Mouse (Mus musculus) T-helper 17 cell (primary cell): Measurements from ENCODE around the gene Hcst.

Source experiments
- in situ Hi-C, 2 experiments: fragments of 300-600 bp; cut with MboI, MseI; formaldehyde crosslinking; loops; 1 replicate in 1 of 2; 2 replicates in 1 of 2; pipeline ENCODE4 v1.15.1; 2025; ENCODE audit warnings: high pct_unique_total_duplicates in 2 of 2

Hcst gene

DNA sequence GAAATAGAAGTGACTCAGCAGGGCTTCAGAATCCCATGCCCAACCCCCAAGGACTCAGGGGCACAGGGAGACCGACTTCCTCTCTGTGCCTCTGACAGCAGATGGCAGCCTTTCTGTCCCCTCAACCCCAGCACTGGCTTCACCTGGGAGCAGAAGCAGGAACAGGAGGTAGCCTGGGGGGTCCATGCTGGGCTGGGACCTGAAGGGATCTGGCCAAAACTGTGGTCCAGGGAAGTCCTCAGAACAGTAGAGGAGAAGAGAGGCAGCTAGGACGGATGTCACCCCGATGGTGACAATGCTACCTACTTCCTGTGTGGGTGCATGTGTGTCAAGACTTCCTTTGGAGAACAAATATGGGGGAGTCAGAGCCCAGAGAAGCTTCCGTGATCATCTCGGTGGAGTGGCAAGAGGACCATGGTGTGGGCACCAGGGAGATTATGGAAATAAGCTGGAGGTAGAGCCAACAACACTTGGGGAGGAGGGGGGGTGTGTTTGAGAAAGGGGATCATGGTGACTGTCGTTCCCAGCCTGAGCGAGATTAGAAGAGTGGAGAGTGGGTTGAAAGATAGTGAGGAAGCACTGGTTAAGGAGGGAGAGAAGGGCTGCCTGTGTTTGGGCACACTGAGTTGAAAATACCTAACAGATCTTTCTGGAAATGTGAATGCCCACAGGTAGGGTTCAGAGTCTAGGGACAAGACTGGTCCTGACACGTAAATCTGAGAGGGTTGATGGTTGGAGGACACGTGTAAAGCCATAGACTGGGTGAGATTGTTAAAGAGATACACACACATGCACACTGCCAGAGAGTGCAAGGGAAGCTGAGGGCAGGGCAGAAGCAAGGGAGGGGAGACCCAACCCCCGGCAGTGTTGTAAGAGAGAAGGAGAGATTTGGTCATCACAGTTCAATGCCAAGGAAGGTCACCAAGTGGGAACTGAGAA is at the start of gene Hcst:
TSS of gene Hcst (minus strand) at position 294 of the 939 bp plus-strand sequence.
- in situ Hi-C loops = loop anchor here in 1 of 2 experiments (25.0 kb wide), 1 partner anchor 1608 kb away; the partner anchor contains the start of gene Hnrnpl

DNA sequence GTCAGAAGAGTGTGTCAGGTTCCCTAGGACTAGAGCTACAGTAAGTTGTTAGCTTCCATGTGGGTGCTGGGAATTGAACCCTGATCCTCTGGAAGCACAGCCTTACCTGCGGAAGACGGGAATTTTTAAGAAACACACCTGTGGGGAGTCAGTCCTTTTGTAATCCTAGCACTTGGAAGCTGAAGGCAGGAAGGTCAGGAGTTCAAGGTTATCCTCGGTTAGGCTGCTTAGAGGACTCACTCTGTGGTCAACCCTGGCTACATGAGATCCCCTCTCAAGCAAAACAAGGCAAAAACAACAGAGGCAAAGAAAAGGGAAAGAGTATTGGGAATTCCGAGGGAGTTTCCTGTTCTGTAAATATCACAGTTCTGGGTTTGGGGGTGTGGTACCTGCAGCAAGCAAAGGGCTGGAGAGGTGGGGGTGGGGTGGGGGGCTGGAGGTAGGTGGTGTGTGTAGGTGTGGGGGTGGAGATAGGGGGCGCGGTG is 45.2 kb upstream of the Hcst start:
- in situ Hi-C loops = no loop called here

DNA sequence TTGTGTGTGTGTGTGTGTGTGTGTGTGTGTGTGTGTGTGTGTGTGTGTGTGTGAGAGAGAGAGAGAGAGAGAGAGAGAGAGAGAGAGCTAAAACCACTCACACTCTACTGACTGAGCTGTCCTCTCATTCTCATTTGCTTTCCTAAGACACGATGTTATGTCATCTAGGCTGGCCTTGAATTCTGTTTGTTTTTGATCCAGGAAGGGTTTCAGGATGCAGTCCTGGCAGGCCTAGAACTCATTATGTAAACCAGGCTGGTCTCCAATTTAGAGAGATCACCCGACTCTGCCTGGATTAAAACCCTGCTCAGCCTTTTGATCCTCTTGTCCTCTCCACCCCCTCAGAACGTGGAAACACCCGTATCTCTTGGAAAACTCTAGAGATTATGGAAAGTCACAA is 44.3 kb upstream of the Hcst start:
- in situ Hi-C loops = no loop called here

DNA sequence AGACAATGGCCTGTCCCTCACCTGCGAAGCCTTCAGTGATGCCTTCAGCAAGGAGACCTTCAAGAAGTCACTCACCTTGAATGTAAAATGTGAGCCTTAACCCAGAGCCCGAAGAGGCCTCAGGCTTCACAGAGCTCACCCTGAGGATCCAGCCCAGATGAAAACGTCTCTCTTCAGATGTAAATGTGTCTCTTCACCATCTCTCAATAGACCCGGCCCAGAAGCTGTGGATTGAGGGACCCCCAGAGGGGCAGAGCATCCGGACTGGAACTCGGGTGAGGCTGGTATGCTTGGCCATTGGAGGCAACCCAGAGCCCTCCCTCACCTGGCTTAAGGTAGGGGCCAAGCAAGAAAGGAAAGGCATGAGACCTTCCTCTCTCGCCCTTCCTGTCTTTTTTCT is 43.9 kb upstream of the Hcst start:
- in situ Hi-C loops = no loop called here

DNA sequence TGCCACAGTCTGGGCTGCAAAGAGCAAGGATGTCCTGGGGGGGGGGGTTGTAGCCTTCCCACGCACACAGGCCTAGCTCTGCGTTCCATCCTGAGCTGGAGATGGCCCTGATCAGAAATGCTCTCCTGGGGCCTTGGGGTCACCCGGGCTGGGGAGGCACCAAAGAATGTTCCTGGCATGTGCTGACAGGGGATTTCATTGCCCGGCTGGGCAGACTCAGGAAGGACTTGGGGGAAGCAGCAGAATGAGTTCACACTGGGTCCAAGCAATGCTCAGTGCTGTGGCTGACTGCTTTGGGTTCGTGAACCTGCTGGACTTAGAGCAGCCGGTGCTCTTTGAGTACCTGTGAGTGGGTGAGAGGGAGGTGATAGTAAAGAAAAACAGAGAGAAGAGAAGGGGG is 39.8 kb upstream of the Hcst start:
- in situ Hi-C loops = no loop called here

DNA sequence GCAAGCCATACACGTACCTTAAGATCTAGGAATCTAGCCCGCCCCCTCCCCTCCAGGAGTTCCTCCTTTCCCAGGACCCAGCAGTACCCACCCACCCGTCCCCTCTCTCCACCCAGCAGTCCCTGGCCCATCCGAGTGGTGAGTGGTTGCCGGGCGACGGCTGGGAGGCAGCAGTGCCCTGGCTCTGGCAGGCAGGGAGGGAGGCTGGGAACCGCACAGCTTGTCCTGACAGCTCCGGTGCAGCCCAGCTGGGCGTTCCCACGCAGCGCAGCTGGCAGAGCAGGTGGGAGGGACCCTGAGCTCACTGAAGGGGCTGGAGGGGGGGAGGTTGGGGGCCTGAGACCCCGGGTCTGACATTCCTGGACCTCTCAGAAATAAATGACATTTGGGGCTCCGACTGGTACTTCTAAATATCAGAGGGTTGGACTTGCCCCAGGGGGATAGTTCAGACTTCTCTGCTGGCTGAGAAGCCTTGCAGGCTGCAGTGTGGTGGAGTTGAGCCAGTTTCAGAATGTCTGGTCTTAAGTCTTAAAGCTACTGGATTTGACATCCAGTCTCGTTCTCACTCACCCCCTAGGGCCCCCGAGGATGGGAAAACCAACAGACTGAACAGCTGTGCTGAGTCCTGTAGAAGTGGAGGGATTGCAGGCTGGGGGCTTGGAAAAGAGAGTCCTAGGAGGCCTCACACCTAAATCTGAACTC is 38.1 kb upstream of the Hcst start, which contains the start of the genes Kirrel2 and Nphs1:
TSS of gene Kirrel2 (minus strand) at position 62 of the 702 bp plus-strand sequence.
TSS of gene Nphs1 (plus strand) at position 687 of the 702 bp plus-strand sequence.
- in situ Hi-C loops = no loop called here

DNA sequence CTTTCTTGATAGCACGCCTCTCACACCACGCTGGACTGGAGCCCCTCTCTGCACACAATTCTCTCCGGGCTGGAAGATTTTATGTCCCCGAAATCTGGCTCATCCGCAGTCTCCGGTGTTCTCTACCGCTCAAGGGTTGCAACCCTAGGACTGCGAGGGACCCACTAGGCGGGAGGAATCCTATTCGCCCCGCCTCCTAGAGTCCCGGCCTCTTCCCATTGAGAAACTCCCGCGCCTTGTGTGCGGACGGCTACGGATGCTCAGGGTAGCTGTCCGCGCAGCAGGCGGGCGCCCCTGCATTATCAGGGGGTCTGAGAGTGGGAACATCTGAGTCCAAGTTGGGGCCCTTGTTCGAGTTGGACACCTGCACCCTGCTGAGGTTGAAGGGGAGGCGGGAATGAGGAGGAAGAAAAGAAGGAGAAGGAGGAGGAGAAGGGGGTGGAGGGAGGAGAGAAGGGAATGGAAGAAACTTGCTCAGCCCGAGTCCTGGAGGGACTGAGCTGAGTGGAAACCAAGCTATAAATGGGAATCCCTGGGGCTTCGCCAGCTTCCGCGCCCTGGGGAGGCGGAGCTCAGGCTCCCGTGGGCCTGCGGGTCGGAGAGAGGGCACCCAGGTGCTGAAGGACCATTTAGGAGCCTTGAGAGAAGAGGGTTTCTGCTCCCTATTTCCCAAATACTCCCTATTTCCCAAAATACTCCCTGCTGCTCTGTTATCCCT is 37.4 kb upstream of the Hcst start:
- in situ Hi-C loops = no loop called here

DNA sequence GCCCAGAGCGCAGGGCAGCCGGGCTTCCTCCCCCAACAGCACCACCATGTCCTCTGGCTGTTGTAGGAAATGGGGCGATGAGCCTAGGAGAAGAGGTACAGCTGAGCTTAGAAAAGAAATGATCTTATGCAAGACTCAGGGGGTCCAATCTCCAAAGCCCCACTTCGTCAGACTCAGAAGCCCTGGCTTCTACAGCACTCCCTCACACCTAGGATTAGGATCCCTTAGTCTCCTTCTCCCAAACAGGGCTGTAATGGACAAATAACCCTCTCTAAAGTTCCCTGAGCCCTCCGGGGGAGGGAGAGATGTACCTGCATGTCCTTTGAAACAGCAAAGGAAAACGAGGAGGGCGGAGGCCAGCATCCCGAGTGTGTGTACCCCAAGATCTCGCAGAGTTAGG is 36.8 kb upstream of the Hcst start:
- in situ Hi-C loops = no loop called here

DNA sequence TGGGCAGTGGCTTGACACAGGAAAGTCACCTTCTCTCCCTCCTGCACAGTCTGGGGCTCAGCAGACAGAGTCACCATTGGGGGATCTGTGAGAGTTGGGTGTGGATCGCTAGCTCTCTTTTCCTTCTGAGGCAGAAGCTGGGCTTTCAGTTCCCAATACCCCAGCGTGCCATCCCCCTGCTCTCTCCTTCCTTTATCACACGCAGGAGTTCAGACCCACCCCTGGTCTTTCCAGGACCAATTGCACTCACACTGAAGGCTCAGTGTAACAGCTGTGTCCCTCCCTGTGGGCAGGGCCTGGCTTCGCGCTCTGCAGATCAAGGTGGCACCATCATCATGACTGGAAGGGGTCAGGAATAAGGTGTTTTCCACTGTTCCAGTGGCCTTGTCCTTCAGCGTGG is 34.6 kb upstream of the Hcst start:
- in situ Hi-C loops = no loop called here

DNA sequence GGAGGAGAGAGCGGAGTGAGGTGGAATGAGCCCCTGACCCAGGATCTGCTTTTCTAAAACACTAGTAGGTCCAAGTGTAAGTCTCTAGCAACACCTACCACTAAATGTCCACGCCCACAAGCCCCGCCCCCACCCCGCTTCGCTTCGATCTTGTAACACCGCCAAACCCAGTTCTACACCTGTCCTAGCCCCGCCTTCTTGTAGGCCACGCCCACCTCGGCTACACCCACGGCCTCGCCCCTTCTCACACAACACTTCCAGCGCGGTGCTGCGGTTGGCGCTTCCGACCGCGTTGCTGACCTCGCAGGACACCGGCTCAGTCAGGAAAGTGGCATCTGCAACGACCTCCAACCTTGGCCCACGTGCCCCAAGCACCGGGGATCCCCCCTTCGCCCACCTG is 34.1 kb upstream of the Hcst start:
- in situ Hi-C loops = no loop called here

DNA sequence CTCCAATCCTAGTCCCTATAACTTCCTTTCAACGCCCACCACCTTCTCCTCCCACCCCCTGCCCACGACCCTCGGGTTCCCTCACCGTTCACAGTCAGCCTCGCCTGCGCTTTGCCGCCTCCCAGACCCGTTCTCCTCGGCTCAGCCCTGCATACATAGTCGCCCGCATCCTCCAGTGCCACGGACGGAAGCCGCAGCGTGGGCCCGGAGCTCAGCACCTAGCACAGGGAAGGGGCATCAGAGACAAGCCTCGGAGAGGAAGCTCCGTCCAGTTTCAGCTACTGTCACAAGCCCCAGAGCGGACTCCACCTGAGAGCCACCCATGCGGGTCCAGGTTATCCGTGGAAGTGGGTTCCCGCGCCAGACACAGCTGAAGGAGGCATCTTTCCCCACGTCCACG is 33.7 kb upstream of the Hcst start:
- in situ Hi-C loops = no loop called here

DNA sequence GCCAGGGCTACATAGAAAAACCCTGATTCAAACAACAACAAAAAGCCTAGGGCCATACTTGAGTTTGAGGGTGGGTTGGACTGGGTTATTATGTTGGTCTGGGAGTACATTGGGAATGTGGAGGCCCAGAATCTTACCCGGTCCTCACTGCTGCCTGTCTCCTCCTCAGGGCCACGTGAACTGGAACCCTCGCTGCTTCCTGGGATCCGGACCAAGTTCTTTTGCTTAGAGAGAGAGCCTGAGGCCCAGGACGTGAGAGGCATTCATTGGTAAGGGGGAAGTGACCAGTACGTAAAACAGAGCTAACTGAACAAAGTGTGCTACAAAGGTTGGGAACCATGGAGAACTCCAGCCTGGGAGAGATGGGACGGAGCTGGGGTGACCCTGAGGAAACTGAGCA is 30.6 kb upstream of the Hcst start:
- in situ Hi-C loops = no loop called here

DNA sequence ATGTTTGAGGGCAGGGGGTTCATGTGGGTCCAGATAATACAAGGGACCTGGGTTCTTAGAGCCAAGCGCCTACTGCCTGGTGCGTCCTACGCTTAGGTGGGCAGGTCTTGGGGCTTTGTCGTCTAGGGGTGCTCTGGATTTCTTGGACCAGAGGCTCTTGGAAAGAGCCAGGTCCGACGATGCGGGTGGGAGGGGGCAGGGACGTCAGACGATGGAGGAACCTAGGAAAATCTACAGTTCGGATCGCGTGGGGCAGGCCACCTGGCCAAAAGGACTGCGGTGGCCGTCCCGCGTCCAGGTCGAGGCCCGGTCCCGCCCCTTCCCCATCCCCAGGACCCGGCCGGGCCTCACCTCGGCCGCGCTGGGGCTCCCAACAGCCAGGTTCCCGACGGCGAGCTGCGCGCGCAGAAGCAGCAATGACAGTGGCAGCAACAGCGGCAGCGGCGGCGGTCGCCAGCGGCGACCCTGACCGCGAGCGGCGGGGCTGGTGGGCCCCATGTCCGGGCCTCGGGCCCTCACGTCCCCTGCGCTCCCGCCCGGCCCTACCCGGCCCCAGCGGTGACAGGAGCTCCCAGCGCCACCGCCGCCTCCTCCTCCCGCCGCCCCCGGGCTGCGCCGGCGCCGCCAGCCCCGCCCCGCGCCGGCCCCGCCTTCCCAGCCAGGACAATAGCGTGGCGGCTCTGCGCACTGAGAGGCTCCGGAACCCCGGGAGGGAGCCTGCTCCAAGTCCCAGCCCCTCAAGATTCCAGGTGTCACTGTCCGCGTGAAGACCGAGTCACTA is 25.5 kb upstream of the Hcst start, which contains the start of gene Aplp1:
TSS of gene Aplp1 (minus strand) at position 565 of the 781 bp plus-strand sequence.
- in situ Hi-C loops = no loop called here

DNA sequence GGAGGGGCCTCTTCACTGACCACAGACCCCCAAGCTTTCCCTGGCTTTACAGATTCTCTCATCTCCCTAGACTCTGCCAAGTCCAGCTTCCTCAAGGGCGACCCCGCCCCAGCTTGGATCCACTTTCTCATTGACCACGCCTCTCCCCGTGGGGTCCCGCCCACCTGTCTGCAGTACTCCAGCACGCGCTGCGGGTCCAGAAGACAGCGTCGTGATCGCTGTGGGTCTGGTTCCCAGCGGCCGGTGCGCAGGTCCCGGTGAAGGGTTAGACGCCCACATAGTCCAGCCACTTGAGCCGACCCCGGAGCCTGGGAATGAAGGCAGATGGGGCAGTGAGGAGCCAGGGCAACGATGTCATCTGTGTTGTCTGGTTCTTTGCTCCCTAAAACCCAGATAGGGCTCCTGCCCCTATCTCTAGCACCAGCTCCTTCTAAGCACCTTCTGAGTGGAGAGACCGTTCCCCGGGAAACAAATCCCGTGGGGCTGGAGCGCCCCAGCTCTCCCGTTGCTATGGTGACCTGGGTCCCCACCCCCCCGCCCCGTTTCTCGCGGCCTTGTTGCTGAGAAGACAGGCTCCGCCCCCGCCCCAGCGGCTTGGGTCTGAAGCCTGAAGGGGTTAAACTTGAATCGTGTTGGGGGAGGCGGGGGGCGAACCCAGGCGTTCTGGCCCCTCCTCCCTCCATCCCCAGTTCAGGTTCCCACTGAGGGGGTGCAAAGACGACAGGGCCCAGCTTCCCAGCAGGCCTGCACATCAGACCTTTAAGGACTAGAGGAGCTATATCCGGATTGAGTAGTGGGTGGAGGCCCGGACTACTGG is 24.7 kb upstream of the Hcst start:
- in situ Hi-C loops = no loop called here

DNA sequence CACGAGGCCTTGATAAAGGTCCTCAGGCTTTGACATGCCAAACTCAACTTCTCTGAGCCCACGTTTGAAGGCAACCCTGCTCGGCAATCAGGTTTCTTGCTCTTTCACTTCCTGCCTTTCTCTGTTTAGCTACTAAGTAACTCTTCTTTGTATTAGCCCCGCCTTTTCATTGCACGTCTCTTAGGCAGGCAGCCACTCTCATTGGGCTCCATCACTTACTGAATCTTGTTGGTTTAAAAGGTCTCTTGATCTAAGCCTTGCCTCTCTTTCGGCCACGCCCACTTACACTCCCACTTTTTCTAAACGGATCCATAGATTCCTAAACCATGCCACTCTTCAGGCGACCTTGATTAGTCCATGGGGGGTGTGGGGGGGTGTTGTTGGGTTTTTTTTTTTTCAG is 24.0 kb upstream of the Hcst start:
- in situ Hi-C loops = no loop called here

DNA sequence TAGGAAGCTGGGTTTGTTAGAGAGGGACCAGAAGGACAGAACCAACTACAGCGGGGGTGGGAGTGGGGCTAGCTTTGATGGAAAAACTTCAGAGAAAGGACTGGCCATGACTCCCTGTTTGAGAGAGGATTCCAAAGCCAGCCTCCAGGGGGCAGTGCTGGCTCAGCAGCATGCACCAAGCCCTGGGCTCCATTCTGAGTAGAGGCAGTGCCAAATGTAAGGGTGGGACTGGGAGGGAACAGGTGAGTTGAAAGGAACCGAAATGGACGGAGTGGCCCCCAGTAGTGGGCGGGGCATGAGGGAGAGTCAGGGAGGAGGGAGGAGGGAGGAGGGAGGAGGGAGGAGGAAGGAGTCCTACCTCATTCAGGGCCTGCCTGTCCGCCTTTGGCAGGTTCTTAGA is 21.0 kb upstream of the Hcst start:
- in situ Hi-C loops = no loop called here

DNA sequence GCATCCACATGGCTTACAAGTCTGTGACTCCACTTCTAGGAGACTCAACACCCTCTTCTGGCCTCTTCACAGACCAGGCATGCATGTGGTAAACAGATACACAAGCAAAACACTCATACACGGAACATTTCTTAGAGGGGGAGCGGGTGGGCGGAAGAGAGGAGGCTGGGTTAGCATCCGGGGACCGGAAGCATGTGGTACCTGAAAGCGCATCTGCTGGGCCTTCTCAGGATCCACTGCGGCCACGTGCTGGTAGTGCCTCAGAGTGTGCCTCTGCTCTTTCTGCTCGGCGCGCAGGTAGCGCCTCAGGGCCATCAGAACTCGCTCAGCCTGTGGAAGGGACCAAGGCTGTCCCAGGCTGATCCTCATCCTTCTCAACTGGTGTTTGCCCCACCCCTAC is 20.1 kb upstream of the Hcst start:
- in situ Hi-C loops = loop anchor here in 1 of 2 experiments (5.0 kb wide), 1 partner anchor 67 kb away; no protein-coding TSS in a partner anchor

DNA sequence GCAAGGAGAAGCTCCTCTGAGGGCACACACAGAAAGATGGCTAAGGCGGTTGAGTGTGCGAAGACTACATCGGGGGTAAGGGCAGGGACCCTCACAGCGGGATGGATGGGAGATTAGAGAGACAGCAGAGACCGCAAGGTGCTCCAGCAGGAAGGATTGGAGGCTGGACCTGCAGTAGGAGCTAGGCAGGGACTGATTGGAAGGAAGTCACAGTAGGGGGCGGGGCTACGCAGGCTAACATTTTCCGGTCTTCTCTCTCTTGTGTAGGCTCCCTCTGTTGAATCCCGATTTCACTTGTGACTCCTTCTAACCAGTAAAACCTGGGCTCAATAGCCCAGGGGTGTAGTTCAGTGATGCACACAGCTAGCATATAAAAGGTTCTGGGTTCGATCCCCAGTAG is 17.2 kb upstream of the Hcst start:
- in situ Hi-C loops = loop anchor here in 1 of 2 experiments (5.0 kb wide), 1 partner anchor 65 kb away; no protein-coding TSS in a partner anchor

DNA sequence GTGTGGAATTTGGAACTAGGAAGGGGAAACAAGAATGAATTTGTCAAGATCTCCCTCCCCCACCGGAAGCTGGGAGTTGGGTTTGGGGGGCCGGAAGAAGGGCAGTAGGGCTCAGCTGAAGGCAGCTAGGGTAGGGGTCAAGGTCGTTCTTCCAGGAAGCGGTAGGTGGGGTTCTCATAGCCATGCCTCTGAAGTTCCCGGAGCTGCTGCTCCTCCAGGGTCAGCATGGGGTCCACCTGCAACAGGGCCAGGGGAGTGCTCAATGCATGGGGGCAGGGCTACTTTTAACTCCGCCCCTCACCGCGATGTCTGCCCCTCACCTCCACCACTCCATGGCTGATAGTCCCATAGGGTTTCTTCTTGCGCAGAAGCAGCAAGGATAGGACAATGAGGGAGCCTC is 15.5 kb upstream of the Hcst start:
- in situ Hi-C loops = loop anchor here in 1 of 2 experiments (5.0 kb wide), 1 partner anchor 63 kb away; no protein-coding TSS in a partner anchor

DNA sequence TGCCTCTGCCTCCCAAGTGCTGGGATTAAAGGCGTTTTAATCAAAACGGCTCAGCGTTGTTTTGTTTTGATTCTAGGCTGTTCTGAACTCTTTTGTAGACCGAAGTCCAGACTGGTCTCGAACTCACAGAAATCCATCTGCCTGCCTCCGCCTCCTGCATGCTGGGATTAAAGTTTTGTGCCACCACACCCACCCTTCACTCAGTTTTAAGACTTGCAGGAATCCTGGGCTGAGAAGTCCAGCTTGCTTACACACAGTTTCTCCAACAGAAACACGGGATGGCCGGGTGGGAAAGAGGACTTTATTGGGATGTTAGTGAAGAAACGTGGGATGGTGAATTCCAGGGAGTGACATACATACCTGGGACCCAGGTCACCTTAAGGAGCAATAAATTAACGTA is 15.0 kb upstream of the Hcst start:
- in situ Hi-C loops = loop anchor here in 1 of 2 experiments (5.0 kb wide), 1 partner anchor 62 kb away; no protein-coding TSS in a partner anchor
